Mouse (Mus musculus) neural tube, embryonic 13.5 days (tissue): ENCODE measurements around the gene Eci2. TPM values are rescaled to one million over a fixed set of nuclear protein-coding genes. Genes with fewer than 3 reads are reported as not detected.
"Not testable (repeated sequence)": the region's sequence is repeated elsewhere in the genome, so short reads cannot be mapped to it uniquely, and the experiment has no call there.

Experiments used
- ATAC-seq: fragments of 200-750 bp; cut with Nextera tagmentation; 2 replicates; pipeline ENCODE4 v1.8.0; 2017; ENCODE audit warnings: low read depth, mild to moderate bottlenecking, moderate TSS enrichment, moderate library complexity
- H3K27ac ChIP-seq: fragments of 300-500 bp; sonication (generic); replicated peaks from 2 replicates; pipeline ENCODE4 v1.5.1; 2015; ENCODE audit warnings: moderate library complexity, mild to moderate bottlenecking, inconsistent platforms
- H3K27me3 ChIP-seq: fragments of 300-500 bp; sonication (generic); 2 replicates; pipeline ENCODE4 v1.6.1; 2015; ENCODE audit warnings: mild to moderate bottlenecking, inconsistent platforms
- H3K36me3 ChIP-seq: fragments of 300-500 bp; sonication (generic); 2 replicates; pipeline ENCODE4 v1.6.1; 2015; ENCODE audit warnings: mild to moderate bottlenecking, inconsistent platforms
- H3K4me1 ChIP-seq: fragments of 300-500 bp; sonication (generic); replicated peaks from 2 replicates; pipeline ENCODE4 v1.6.1; 2015; ENCODE audit warnings: inconsistent platforms
- H3K4me2 ChIP-seq: fragments of 300-500 bp; sonication (generic); 2 replicates; pipeline ENCODE4 v1.6.1; 2015; ENCODE audit warnings: inconsistent platforms, mild to moderate bottlenecking, moderate library complexity
- H3K4me3 ChIP-seq: fragments of 300-500 bp; sonication (generic); 2 replicates; pipeline ENCODE4 v1.5.1; 2015; ENCODE audit warnings: mild to moderate bottlenecking, inconsistent platforms
- H3K9ac ChIP-seq: fragments of 300-500 bp; sonication (generic); 2 replicates; pipeline ENCODE4 v1.6.1; 2015; ENCODE audit warnings: moderate library complexity, mild to moderate bottlenecking, inconsistent platforms
- H3K9me3 ChIP-seq: fragments of 300-500 bp; sonication (generic); 2 replicates; pipeline ENCODE4 v1.6.1; 2016; ENCODE audit warnings: inconsistent platforms
- WGBS: fragments of 180-500 bp; shearing (Covaris S2); methylation state at CpG from one replicate; pipeline ENCODE4 v1.1.7; 2015; 5-methylcytosine and 5-hydroxymethylcytosine counted together
- polyA plus RNA-seq: library from polyadenylated mRNA; unstranded; fragments of >200 nt; fragmentation: Nextera tagmentation; extraction: Ambion mirVana; gene quantifications from 2 replicates; pipeline ENCODE4 v1.2.1, GENCODE M21; 2015

Eci2 gene
- polyA plus RNA-seq, 1 experiment from 2014 or later: 127 TPM

DNA sequence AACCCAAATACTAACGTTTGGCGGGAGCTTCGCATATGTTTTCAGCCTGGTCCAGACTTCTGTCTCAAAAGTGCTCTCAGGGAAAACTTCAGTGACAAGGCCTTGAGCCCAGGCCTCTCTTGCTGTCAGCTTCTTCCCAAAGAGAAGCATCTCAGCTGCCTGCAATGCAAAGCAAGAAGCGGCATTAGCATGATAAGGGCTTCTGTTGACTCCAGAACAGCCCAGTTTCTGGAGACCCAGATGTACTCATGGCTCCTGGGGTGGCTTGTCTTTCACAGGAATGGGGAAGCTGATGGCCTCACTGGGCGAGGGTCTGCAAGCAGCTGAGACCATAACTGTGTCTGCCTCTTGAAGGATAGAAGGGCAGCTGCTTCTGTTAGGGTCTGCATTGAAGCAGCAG, 48.3 kb downstream of the Eci2 start:
- 72% methylated on average over 5 of the region's 5 CpGs for WGBS
- not testable (repeated sequence) for H3K9ac ChIP-seq, H3K4me1 ChIP-seq, H3K4me3 ChIP-seq, H3K4me2 ChIP-seq, H3K27me3 ChIP-seq, ATAC-seq, H3K9me3 ChIP-seq, H3K27ac ChIP-seq
- peaks cover 70% of the 10 kb centered on the region for H3K36me3 ChIP-seq

- Histone ChIP-seq H3K27ac (no peak overlapping the region), H3K36me3 (peaks cover 60% of the 10 kb centered on the region), H3K4me2 (no peak overlapping the region), H3K4me1 (no peaks in the 10 kb centered on the region), H3K27me3 (no peaks in the 10 kb centered on the region), H3K4me3 (no peak overlapping the region), H3K9me3 (no peaks in the 10 kb centered on the region), H3K9ac (no peak overlapping the region)
- 95% methylated on average over 3 of the region's 3 CpGs for WGBS
- no peak for ATAC-seq
These were observed 49.5 kb downstream of the Eci2 start for GRCm38 (mm10) chr13:34977410-34977809.

DNA sequence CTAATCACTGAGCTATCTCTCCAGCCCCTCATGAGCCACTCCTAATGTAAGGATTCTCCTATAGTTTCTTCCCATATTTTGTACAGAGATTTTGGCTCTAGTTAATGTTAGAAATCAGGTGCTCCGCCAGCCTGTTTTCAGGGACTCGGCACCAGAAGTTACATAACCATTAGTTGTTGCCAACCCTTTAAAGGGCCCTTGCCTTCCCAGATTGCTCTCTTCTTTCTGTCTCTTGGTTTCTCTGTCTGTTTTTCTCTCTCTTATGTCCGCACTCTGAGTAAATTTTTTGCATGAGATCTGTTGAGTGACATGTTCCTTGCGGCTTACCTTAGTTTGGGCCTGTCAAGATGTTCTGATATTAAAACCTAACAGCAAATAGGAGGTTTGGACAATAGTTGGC, 50.8 kb downstream of the Eci2 start:
- Histone ChIP-seq H3K27ac (no peak overlapping the region), H3K27me3 (no peaks in the 10 kb centered on the region), H3K4me1 (no peaks in the 10 kb centered on the region), H3K9me3 (no peaks in the 10 kb centered on the region), H3K36me3 (peaks cover 48% of the 10 kb centered on the region), H3K4me2 (no peak overlapping the region), H3K9ac (no peak overlapping the region), H3K4me3 (no peak overlapping the region)
- no peak for ATAC-seq
- 93% methylated on average over 4 of the region's 4 CpGs for WGBS

DNA sequence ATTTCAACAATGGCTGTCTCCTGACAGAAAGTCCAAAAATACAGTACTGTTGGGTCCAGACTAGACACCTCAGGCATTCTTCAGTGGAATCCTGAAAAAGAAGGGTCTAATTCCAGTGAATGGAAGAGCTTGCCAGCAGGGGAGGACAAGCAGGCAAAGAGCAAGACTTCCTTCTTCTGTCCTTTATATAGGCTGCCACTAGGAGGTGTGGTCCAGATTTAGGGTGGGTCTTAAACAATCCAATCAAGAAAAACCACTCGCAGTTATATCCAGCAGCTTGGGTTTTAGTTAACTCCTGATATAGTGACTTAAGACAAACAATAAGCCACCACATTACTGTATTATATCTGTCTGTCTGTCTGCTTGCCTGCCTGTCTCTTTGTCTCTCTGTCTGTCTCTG, 53.1 kb downstream of the Eci2 start:
- Histone ChIP-seq H3K4me3 (no peak overlapping the region), H3K9me3 (no peaks in the 10 kb centered on the region), H3K36me3 (peaks cover 26% of the 10 kb centered on the region), H3K27ac (no peak overlapping the region), H3K27me3 (no peaks in the 10 kb centered on the region), H3K4me2 (no peak overlapping the region), H3K9ac (no peak overlapping the region), H3K4me1 (no peaks in the 10 kb centered on the region)
- no peak for ATAC-seq
- 54% methylated on average over 1 of the region's 1 CpGs for WGBS

- Histone ChIP-seq H3K36me3 (peaks cover 19% of the 10 kb centered on the region), H3K27me3 (no peaks in the 10 kb centered on the region), H3K9ac (no peak overlapping the region), H3K9me3 (no peaks in the 10 kb centered on the region), H3K4me1 (no peaks in the 10 kb centered on the region), H3K27ac (no peak overlapping the region), H3K4me3 (no peak overlapping the region), H3K4me2 (no peak overlapping the region)
- 56% methylated on average over 1 of the region's 1 CpGs for WGBS
- no peak for ATAC-seq
These were observed 53.7 kb downstream of the Eci2 start for GRCm38 (mm10) chr13:34973149-34973548.

GRCm38 (mm10) chr13:34972456-34972855, 54.4 kb downstream of the Eci2 start:
- H3K27me3 ChIP-seq, H3K9me3 ChIP-seq, H3K9ac ChIP-seq, ATAC-seq, H3K4me1 ChIP-seq, H3K4me2 ChIP-seq, H3K27ac ChIP-seq, H3K4me3 ChIP-seq: not testable (repeated sequence)
- peaks cover 12% of the 10 kb centered on the region for H3K36me3 ChIP-seq

GRCm38 (mm10) chr13:34965647-34966046, 61.2 kb downstream of the Eci2 start:
- not testable (repeated sequence) for H3K36me3 ChIP-seq, H3K4me3 ChIP-seq, H3K9ac ChIP-seq, H3K9me3 ChIP-seq, H3K27ac ChIP-seq, H3K4me2 ChIP-seq, ATAC-seq
- H3K27me3 ChIP-seq: peaks cover 24% of the 10 kb centered on the region
- H3K4me1 ChIP-seq: peaks cover 19% of the 10 kb centered on the region
- 72% methylated on average over 9 of the region's 9 CpGs for WGBS

- WGBS: 6% methylated on average over 5 of the region's 5 CpGs
- peak overlapping the region; percentile 71 for H3K4me2 ChIP-seq
- peak; percentile 23; the same call in 1 of the 2 replicates for ATAC-seq
- H3K9me3 ChIP-seq: no peaks in the 10 kb centered on the region
- peak overlapping the region; percentile 39 for H3K4me3 ChIP-seq
- no peak overlapping the region for H3K9ac ChIP-seq
- no peaks in the 10 kb centered on the region for H3K36me3 ChIP-seq
- peaks cover 19% of the 10 kb centered on the region for H3K4me1 ChIP-seq
- peaks cover 24% of the 10 kb centered on the region for H3K27me3 ChIP-seq
- H3K27ac ChIP-seq: no peak overlapping the region
These were observed 62.0 kb downstream of the Eci2 start for GRCm38 (mm10) chr13:34964866-34965265.

DNA sequence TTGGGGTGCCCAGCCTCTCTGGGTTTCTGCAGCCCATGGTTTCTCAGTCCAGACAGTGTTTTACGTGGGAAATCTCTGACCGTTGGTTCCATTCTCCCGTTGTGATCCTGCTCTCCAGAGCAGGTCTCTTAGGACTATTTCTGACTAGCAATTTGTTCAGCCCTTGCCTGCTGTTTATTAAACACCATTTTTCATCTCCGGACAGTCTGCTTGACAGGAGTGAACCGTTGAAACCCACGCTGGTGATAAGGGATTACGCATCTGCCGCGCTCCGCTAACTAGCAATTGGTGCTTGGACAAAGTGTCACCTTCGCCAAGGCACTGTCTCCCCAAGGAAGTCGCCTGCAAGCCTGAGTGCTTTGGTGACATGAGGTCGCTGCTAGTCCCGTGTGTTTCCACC, 62.5 kb downstream of the Eci2 start:
- Histone ChIP-seq H3K27me3 (peaks cover 24% of the 10 kb centered on the region), H3K36me3 (no peaks in the 10 kb centered on the region), H3K9ac (peak overlapping the region; percentile 62), H3K4me2 (peak overlapping the region; percentile 71), H3K9me3 (no peaks in the 10 kb centered on the region), H3K4me3 (peak overlapping the region; percentile 39), H3K27ac (no peak overlapping the region), H3K4me1 (peaks cover 19% of the 10 kb centered on the region)
- ATAC-seq: peak; percentile 71
- 3% methylated on average over 14 of the region's 14 CpGs for WGBS

- Histone ChIP-seq H3K27me3 (peaks cover 24% of the 10 kb centered on the region), H3K4me3 (peak within 1 kb of the TSS; percentile 39), H3K27ac (no peak within 1 kb of the TSS), H3K36me3 (no peaks in the 10 kb centered on the region), H3K9me3 (no peaks in the 10 kb centered on the region), H3K4me1 (peaks cover 19% of the 10 kb centered on the region), H3K9ac (peak within 1 kb of the TSS; percentile 62), H3K4me2 (peak within 1 kb of the TSS; percentile 71)
- peak; percentile 86 for ATAC-seq
- 5% methylated on average over 32 of the region's 32 CpGs for WGBS
These were observed 63.1 kb downstream of the Eci2 start, which contains the start of gene Eci3 for GRCm38 (mm10) chr13:34963511-34964397. Gene Eci3 (minus strand): TSS chr13:34963810.

DNA sequence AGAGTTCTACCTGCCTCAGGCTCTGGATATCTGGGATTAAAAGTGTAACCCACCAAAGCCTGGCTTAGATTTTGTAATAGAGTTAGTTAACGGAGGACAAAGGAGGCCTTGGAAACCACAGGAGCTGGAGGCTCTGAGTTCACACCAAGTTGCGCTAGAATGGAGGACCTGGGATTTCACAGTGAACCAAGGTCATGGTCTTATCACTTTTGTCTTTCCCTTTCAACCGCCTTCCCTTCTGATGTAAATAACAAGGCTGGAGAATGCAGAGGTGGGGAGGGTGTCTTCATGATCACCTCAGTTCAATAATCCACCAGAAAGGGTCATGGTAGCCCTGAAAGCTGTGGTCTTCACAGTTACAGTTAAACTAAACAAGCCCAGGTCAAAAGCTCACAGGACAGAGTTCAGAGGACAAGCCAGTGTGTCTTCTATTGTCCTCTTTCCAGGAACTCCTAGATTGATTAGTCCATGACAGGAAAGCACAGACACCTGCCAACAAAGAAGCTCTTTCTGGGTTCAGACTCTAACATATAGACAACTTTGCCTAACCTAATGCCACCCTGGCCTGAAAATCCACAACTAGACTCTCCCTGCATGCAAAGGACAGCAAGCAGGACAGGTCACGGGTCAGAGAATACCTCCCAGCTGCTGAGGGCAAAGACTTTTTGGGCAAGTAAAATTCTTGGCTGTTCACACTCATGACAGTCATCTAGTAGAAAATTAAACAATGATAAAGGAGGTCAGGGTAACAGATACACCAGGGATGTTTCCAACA, 65.7 kb downstream of the Eci2 start:
- Histone ChIP-seq H3K36me3 (no peaks in the 10 kb centered on the region), H3K4me2 (no peak overlapping the region), H3K4me1 (peaks cover 19% of the 10 kb centered on the region), H3K4me3 (no peak overlapping the region), H3K27me3 (peaks cover 22% of the 10 kb centered on the region), H3K9me3 (no peaks in the 10 kb centered on the region), H3K9ac (no peak overlapping the region), H3K27ac (no peak overlapping the region)
- ATAC-seq: no peak
- WGBS: 87% methylated on average over 4 of the region's 4 CpGs

GRCm38 (mm10) chr13:34958158-34958557, 68.7 kb downstream of the Eci2 start:
- not testable (repeated sequence) for H3K27me3 ChIP-seq, ATAC-seq, H3K27ac ChIP-seq, H3K4me3 ChIP-seq, H3K4me2 ChIP-seq, H3K9me3 ChIP-seq, H3K4me1 ChIP-seq, H3K36me3 ChIP-seq, H3K9ac ChIP-seq
- WGBS: 91% methylated on average over 3 of the region's 3 CpGs
